Mouse (Mus musculus) limb, embryonic 14.5 days (tissue): ENCODE data around the gene Ppih. TPM values are rescaled to one million over a fixed set of nuclear protein-coding genes. Genes with fewer than 3 reads are reported as not detected.

Source experiments
- ATAC-seq: fragments of 200-750 bp; cut with Nextera tagmentation; 2 replicates; pipeline ENCODE4 v1.8.0; 2017; ENCODE audit warnings: low read depth, moderate number of reproducible peaks, moderate TSS enrichment; ENCODE audit not compliant: low FRiP score
- DNase-seq: peaks from one replicate; pipeline ENCODE4 v3.0.0-alpha.2; 2015; ENCODE audit warnings: low spot score
- H3K27ac ChIP-seq: fragments of 300-500 bp; sonication (generic); replicated peaks from 2 replicates; pipeline ENCODE4 v1.5.1; 2014; ENCODE audit warnings: low read depth, mild to moderate bottlenecking, low read length, moderate library complexity, mixed read lengths
- H3K27me3 ChIP-seq: fragments of 300-500 bp; sonication (generic); 2 replicates; pipeline ENCODE4 v1.6.1; 2014; ENCODE audit warnings: low read length, mixed read lengths; ENCODE audit not compliant: control insufficient read depth, insufficient read depth
- H3K36me3 ChIP-seq: fragments of 300-500 bp; sonication (generic); 2 replicates; pipeline ENCODE4 v1.6.1; 2014; ENCODE audit warnings: mild to moderate bottlenecking, low read length, moderate library complexity, mixed read lengths; ENCODE audit not compliant: control insufficient read depth, insufficient read depth
- H3K4me1 ChIP-seq: fragments of 300-500 bp; sonication (generic); 2 replicates; pipeline ENCODE4 v1.6.1; 2014; ENCODE audit warnings: antibody characterized with exemption, low read length, mixed read lengths; ENCODE audit not compliant: control insufficient read depth, insufficient read depth
- H3K4me2 ChIP-seq: fragments of 300-500 bp; sonication (generic); replicated peaks from 2 replicates; pipeline ENCODE4 v1.6.1; 2014; ENCODE audit warnings: low read depth, mild to moderate bottlenecking, low read length, moderate library complexity; ENCODE audit not compliant: severe bottlenecking
- H3K4me3 ChIP-seq: fragments of 300-500 bp; sonication (generic); replicated peaks from 2 replicates; pipeline ENCODE4 v1.5.1; 2014; ENCODE audit warnings: low read length
- H3K9ac ChIP-seq: fragments of 300-500 bp; sonication (generic); 2 replicates; pipeline ENCODE4 v1.6.1; 2014; ENCODE audit warnings: mild to moderate bottlenecking, low read depth, low read length, moderate library complexity; ENCODE audit not compliant: severe bottlenecking
- H3K9me3 ChIP-seq: fragments of 300-500 bp; sonication (generic); 2 replicates; pipeline ENCODE4 v1.6.1; 2016; ENCODE audit warnings: low read length; ENCODE audit not compliant: control insufficient read depth
- POLR2A ChIP-seq: fragments of 200-500 bp; IDR thresholded peaks from 2 replicates; pipeline ENCODE4 v1.8.0; 2012; ENCODE audit warnings: inconsistent platforms, mild to moderate bottlenecking, moderate library complexity, borderline replicate concordance; ENCODE audit not compliant: insufficient read depth, insufficient read length; ENCODE audit errors: extremely low read depth
- WGBS: fragments of 180-500 bp; shearing (Covaris S2); extraction: QIAGEN DNeasy Blood & Tissue Kit; methylation state at CpG from one replicate; pipeline ENCODE4 v1.1.7; 2014; 5-methylcytosine and 5-hydroxymethylcytosine counted together
- polyA plus RNA-seq, 2 experiments: library from polyadenylated mRNA; depleted of rRNA in 1 of 2; stranded (reverse) in 1 of 2; unstranded in 1 of 2; fragments of >200 nt; fragmentation: Nextera tagmentation in 1 of 2; extraction: Ambion mirVana in 1 of 2; gene quantifications; 2 replicates each; pipeline versions ENCODE4 v1.2.1 to v1.2.3; 2012 to 2014

Gene Ppih
- polyA plus RNA-seq (2012; rRNA removed) (65.0 and 81.4 TPM in 2 replicates), polyA plus RNA-seq (2014; fragmentation: Nextera tagmentation; extraction: Ambion mirVana) (87.9 and 88.5 TPM in 2 replicates)

DNA sequence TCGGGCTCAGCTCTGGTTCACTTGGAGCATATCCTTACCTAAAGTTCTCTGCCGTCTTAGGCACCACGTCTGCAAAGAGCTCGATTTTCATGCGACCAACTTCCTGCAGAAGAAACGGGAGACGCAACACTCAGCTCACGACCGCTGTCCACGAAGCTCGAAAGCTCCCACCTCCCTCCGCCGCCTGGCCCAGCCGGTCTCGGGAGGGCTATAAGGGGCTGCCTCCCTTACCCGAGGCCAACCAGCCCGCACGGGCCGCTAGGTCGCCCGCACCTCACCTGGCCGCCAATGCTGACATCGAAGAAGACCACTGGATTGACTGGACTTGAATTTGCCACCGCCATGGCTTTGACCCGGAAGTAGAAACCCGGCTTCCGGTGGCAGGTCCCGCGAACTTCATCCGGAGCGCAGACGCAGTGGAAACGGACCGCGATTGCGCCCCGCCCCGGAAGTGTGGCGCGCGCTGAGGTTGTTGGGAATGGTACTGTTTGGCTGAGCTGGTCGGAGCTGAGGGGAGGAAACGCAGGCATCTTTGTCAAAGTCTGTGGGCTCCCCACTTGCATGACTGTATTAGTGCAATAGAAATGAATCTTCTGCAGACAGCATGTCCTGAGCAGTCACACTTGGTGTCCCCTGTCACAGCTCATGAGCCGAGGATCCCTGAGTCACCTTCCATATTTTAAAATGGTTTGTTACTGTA, at the start of gene Ppih:
TSS of gene Ppih (minus strand) at position 416 of the 700 bp plus-strand sequence.
- H3K27ac ChIP-seq, result peak within 1 kb of the TSS; percentile 73
- H3K9me3 ChIP-seq, result no peaks in the 10 kb centered on the region
- under 1% methylated on average over 39 of the region's 44 CpGs for WGBS
- H3K4me1 ChIP-seq, result peaks cover 12% of the 10 kb centered on the region
- H3K4me3 ChIP-seq, result peak within 1 kb of the TSS; percentile 67
- H3K27me3 ChIP-seq, result no peaks in the 10 kb centered on the region
- peak; percentile 79; the same call in 1 of the 2 replicates for TF ChIP-seq POLR2A
- H3K9ac ChIP-seq, result peak within 1 kb of the TSS; percentile 61
- ATAC-seq (peak; percentile 98), DNase-seq (peak; percentile 94)
- peaks cover 33% of the 10 kb centered on the region for H3K36me3 ChIP-seq
- H3K4me2 ChIP-seq, result peak within 1 kb of the TSS; percentile 91

DNA sequence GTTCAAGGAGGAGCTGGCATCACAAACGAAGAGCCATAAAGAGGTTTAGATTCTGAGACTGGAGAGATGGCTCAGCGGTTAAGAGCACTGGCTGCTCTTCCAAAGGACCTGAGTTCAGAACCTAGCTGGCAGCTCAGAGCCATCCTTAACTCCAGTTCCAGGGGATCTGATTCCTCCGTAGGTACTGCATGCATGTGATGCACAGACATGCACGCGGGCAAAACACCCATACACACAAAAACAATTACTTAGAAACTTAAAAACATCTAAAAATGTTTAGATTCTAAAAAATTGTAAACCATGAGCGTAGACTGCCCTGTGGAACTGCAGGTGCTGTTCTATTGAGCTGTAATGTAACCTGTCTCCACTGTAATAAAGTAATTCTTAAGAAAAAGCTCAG, 49.1 kb upstream of the Ppih start:
- ATAC-seq (no peak), DNase-seq (no peak)
- H3K27me3 ChIP-seq, result no peaks in the 10 kb centered on the region
- H3K27ac ChIP-seq, result no peak overlapping the region
- WGBS, result 83% methylated on average over 6 of the region's 6 CpGs
- no peaks in the 10 kb centered on the region for H3K36me3 ChIP-seq
- H3K4me3 ChIP-seq, result no peak overlapping the region
- no peak overlapping the region for H3K4me2 ChIP-seq
- H3K4me1 ChIP-seq, result no peaks in the 10 kb centered on the region
- no peak for TF ChIP-seq POLR2A
- H3K9me3 ChIP-seq, result no peaks in the 10 kb centered on the region
- no peak overlapping the region for H3K9ac ChIP-seq

DNA sequence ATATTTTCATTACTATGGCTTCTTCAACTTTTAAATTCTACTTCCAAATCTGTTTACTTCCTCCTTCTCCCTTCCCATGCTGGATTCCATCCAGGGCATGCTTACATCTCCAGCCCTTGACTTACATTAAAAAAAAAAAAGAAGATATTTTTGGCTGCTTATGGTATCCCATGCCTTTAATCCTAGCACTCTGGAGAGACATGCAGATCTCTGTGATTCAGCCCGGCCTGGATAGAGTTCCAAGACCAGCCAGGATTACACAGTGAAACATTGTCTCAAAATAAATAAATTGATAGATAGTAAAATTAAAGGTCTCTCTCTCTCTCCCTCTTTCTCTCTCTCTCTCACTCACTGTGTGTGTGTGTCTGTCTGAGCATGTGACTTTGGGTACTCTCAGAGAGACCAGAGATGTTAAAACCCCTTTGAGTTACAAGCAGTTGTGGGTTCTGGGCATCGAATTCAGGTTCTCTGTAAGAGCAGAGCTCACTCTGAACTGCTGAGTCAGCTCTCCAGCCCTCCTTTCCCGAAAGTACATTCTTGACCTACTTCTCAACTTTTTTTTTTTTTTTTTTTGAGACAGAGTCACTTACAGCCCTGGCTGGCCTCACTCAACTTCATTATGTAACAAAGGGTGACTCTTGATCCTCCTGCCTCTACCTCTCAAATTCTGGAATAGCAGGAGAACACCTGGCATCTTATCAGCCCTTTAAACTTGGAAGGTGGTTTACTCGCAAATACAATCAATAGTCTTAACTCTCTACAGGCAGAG, 46.6 kb upstream of the Ppih start:
- Histone ChIP-seq H3K9ac (no peak overlapping the region), H3K36me3 (no peaks in the 10 kb centered on the region), H3K4me1 (no peaks in the 10 kb centered on the region), H3K4me3 (no peak overlapping the region), H3K9me3 (no peaks in the 10 kb centered on the region), H3K27ac (no peak overlapping the region), H3K4me2 (no peak overlapping the region), H3K27me3 (no peaks in the 10 kb centered on the region)
- no peak for ATAC-seq
- TF ChIP-seq POLR2A, result no peak
- no peak for DNase-seq
- WGBS, result 57% methylated on average over 4 of the region's 4 CpGs

DNA sequence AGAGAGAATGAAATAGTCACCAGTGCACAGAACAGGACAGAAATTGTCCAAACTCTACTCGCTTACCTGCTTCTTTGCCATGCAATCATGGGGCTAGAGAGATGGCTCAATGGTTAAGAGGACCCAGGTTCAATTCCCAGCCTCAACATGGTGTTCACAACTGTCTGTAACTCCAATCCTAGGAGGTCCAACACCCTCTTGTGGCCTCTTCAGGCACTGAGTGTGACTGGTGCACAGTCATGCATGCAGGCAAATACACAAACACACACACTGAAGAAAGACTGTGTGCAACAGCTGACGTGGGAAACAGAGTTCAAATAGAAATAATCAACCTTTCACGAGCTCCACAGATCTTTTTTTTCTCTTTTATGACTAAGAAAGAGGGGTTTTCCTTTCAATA, 41.9 kb upstream of the Ppih start:
- H3K27me3 ChIP-seq, result no peaks in the 10 kb centered on the region
- no peaks in the 10 kb centered on the region for H3K36me3 ChIP-seq
- no peak overlapping the region for H3K27ac ChIP-seq
- H3K9me3 ChIP-seq, result no peaks in the 10 kb centered on the region
- H3K9ac ChIP-seq, result no peak overlapping the region
- no peak overlapping the region for H3K4me3 ChIP-seq
- no peak overlapping the region for H3K4me2 ChIP-seq
- DNase-seq, result no peak
- no peak for ATAC-seq
- TF ChIP-seq POLR2A, result no peak
- H3K4me1 ChIP-seq, result 0 out of 2 replicates have a peak, but pooled peaks cover 4% of the 10 kb centered on the region
- 83% methylated on average over 3 of the region's 3 CpGs for WGBS

DNA sequence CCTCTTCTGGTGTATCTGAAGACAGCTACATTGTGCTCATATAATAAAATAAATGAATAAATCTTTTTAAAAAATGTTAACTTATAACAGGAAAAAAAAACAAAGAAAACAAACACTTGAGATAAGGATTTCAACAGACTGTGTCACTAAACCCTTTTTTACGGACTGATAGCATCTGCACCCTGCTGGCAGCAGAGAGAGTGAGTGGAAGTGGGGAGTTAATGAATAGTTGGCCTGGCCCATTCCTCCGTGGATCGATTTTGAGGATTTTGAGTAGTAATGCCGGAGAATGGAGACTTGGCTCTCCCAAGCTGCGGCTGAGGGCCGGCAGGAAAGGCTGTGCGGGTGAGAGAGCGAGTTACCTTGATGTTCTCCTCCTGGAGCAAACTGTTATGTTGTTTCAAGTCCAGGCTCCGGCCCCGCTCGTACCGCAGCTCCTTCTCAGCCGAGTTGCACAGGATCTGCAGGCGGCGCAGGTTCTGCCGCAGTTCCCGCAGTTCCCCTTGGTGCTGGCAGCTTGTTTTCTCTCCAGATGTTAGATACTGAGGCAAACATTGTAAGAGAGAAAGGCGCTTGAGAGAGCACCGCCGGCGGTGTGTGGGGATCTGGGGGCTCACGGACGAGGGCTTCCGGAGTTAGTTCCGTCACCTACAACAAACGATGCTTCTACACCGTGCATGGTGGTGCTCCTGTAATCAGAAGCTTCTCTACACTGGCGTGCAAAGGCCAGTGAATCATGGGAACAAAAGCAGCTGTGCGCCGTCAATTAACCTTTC, 39.0 kb upstream of the Ppih start:
- ATAC-seq (peak; percentile 68; the same call in 1 of the 2 replicates), DNase-seq (peak; percentile 34)
- Histone ChIP-seq H3K4me1 (0 out of 2 replicates have a peak, but pooled peaks cover 4% of the 10 kb centered on the region), H3K36me3 (no peaks in the 10 kb centered on the region), H3K4me2 (peak overlapping the region; percentile 59), H3K27me3 (no peaks in the 10 kb centered on the region), H3K9ac (peak overlapping the region; percentile 64), H3K9me3 (no peaks in the 10 kb centered on the region), H3K4me3 (peak overlapping the region; percentile 38), H3K27ac (peak overlapping the region; percentile 65)
- WGBS, result 6% methylated on average over 30 of the region's 30 CpGs
- TF ChIP-seq POLR2A, result peak; percentile 55; the same call in 1 of the 2 replicates
